Mouse (Mus musculus) gastrocnemius, adult 18-20 months (tissue): Measurements from ENCODE around the gene Cep95. TPM values are rescaled to one million over a fixed set of nuclear protein-coding genes. Genes with fewer than 3 reads are reported as not detected.
"Not testable (repeated sequence)": the region's sequence is repeated elsewhere in the genome, so short reads cannot be mapped to it uniquely, and the experiment has no call there.

Source experiments
- DNase-seq: peaks from one replicate; pipeline ENCODE4 v3.0.0; 2021; ENCODE audit warnings: low spot score
- long read RNA-seq, 2 experiments: library from polyadenylated mRNA; stranded (forward); transcript quantifications; one replicate each; pipeline ENCODE4 v2.0.0; 2021
- total RNA-seq, 2 experiments: library from RNA; stranded (reverse); gene quantifications; 2 replicates each; pipeline ENCODE4 v1.2.3; 2021

The Cep95 gene
- 1 to 10 TPM; 2.7 to 4.7 TPM for total RNA-seq
- long read RNA-seq, experiment 1, partial matches to known transcripts = 0 of 11 reads
- long read RNA-seq, experiment 1, other reads (novel, unspliced or antisense) = 9 of 11 reads
- long read RNA-seq, experiment 2, partial matches to known transcripts = 0 of 6 reads
- long read RNA-seq, experiment 2, other reads (novel, unspliced or antisense) = 5 of 6 reads

GRCm38 (mm10) chr11:106788775-106789459 is at the start of gene Cep95, which contains the start of gene Ddx5:
Cep95 (plus strand) TSS chr11:106789252.
Ddx5 (minus strand) TSS chr11:106789185.
- peak; percentile 98 for DNase-seq

- DNase-seq = not testable (repeated sequence)
These were observed 48.3 kb upstream of the Cep95 start for GRCm38 (mm10) chr11:106740724-106741123.

GRCm38 (mm10) chr11:106741232-106741631 is 47.8 kb upstream of the Cep95 start:
- no peak for DNase-seq

GRCm38 (mm10) chr11:106741826-106742225 is 47.2 kb upstream of the Cep95 start:
- DNase-seq = no peak

- DNase-seq = no peak
These were observed 46.6 kb upstream of the Cep95 start for GRCm38 (mm10) chr11:106742388-106742841.

GRCm38 (mm10) chr11:106744949-106745348 is 44.1 kb upstream of the Cep95 start:
- no peak for DNase-seq

- DNase-seq = not testable (repeated sequence)
These were observed 39.4 kb upstream of the Cep95 start for GRCm38 (mm10) chr11:106749557-106750120.

GRCm38 (mm10) chr11:106750121-106750751 is 38.8 kb upstream of the Cep95 start, which contains the start of gene Pecam1:
Pecam1 (minus strand) TSS chr11:106750628.
- DNase-seq = no peak

- no peak for DNase-seq
These were observed 37.7 kb upstream of the Cep95 start, which contains the start of gene Milr1 for GRCm38 (mm10) chr11:106751039-106752018. Milr1 (plus strand) TSS chr11:106751226.

- DNase-seq = no peak
These were observed 36.9 kb upstream of the Cep95 start for GRCm38 (mm10) chr11:106752103-106752502.

GRCm38 (mm10) chr11:106753314-106753713 is 35.7 kb upstream of the Cep95 start:
- no peak for DNase-seq

- no peak for DNase-seq
These were observed 33.5 kb upstream of the Cep95 start for GRCm38 (mm10) chr11:106755583-106755982.

GRCm38 (mm10) chr11:106759028-106759427 is 30.0 kb upstream of the Cep95 start:
- no peak for DNase-seq

GRCm38 (mm10) chr11:106760511-106760910 is 28.5 kb upstream of the Cep95 start:
- no peak for DNase-seq

GRCm38 (mm10) chr11:106762139-106762799 is 26.8 kb upstream of the Cep95 start:
- DNase-seq = no peak

GRCm38 (mm10) chr11:106762800-106763185 is 26.3 kb upstream of the Cep95 start:
- DNase-seq = no peak

- no peak for DNase-seq
These were observed 22.4 kb upstream of the Cep95 start for GRCm38 (mm10) chr11:106766611-106767162.

- no peak for DNase-seq
These were observed 21.5 kb upstream of the Cep95 start for GRCm38 (mm10) chr11:106767516-106767915.

- DNase-seq = no peak
These were observed 18.7 kb upstream of the Cep95 start for GRCm38 (mm10) chr11:106770195-106770974.
